Mouse (Mus musculus) stomach, embryonic 14.5 days (tissue): ENCODE data around the gene Bfar. TPM values are rescaled to one million over a fixed set of nuclear protein-coding genes. Genes with fewer than 3 reads are reported as not detected.
"Not testable (repeated sequence)": the region's sequence is repeated elsewhere in the genome, so short reads cannot be mapped to it uniquely, and the experiment has no call there.

ENCODE experiments used
- ATAC-seq: fragments of 200-750 bp; cut with Nextera tagmentation; 2 replicates; pipeline ENCODE4 v1.8.0; 2017; ENCODE audit warnings: low read depth, moderate TSS enrichment; ENCODE audit not compliant: insufficient number of reproducible peaks, insufficient read depth, low FRiP score
- H3K27ac ChIP-seq: fragments of 300-500 bp; sonication (generic); 2 replicates; pipeline ENCODE4 v1.5.1; 2014; ENCODE audit warnings: mild to moderate bottlenecking, low read length, moderate library complexity, mixed read lengths
- H3K27me3 ChIP-seq: fragments of 300-500 bp; sonication (generic); 2 replicates; pipeline ENCODE4 v1.6.1; 2014; ENCODE audit warnings: low read length, control low read depth, mixed read lengths; ENCODE audit not compliant: control insufficient read depth, insufficient read depth
- H3K36me3 ChIP-seq: fragments of 300-500 bp; sonication (generic); 2 replicates; pipeline ENCODE4 v1.6.1; 2014; ENCODE audit warnings: mild to moderate bottlenecking, control low read depth, low read length, moderate library complexity, mixed read lengths; ENCODE audit not compliant: control insufficient read depth, insufficient read depth
- H3K4me1 ChIP-seq: fragments of 300-500 bp; sonication (generic); 2 replicates; pipeline ENCODE4 v1.6.1; 2014; ENCODE audit warnings: low read length, control low read depth, mixed read lengths; ENCODE audit not compliant: control insufficient read depth, insufficient read depth
- H3K4me2 ChIP-seq: fragments of 300-500 bp; sonication (generic); replicated peaks from 2 replicates; pipeline ENCODE4 v1.6.1; 2014; ENCODE audit warnings: low read depth, low read length, control low read depth
- H3K4me3 ChIP-seq: fragments of 300-500 bp; sonication (generic); 2 replicates; pipeline ENCODE4 v1.5.1; 2014; ENCODE audit warnings: low read depth, low read length, control low read depth
- H3K9ac ChIP-seq: fragments of 300-500 bp; sonication (generic); replicated peaks from 2 replicates; pipeline ENCODE4 v1.6.1; 2014; ENCODE audit warnings: low read depth, mild to moderate bottlenecking, control low read depth, low read length, moderate library complexity, mixed read lengths
- H3K9me3 ChIP-seq: fragments of 300-500 bp; sonication (generic); 2 replicates; pipeline ENCODE4 v1.6.1; 2016; ENCODE audit warnings: low read depth, low read length, control low read depth; ENCODE audit not compliant: control insufficient read depth
- WGBS: fragments of 180-500 bp; shearing (Covaris S2); extraction: QIAGEN DNeasy Blood & Tissue Kit; methylation state at CpG from one replicate; pipeline ENCODE4 v1.1.7; 2014; 5-methylcytosine and 5-hydroxymethylcytosine counted together
- polyA plus RNA-seq: library from polyadenylated mRNA; unstranded; fragments of >200 nt; fragmentation: Nextera tagmentation; extraction: Ambion mirVana; gene quantifications from 2 replicates; pipeline ENCODE4 v1.2.1, GENCODE M21; 2014

Bfar gene
- polyA plus RNA-seq, 1 experiment from 2014 or later, result 54.9 TPM

- WGBS, result 64% methylated on average over 3 of the region's 3 CpGs
- H3K4me1 ChIP-seq, result no peaks in the 10 kb centered on the region
- no peaks in the 10 kb centered on the region for H3K27me3 ChIP-seq
- no peak overlapping the region for H3K27ac ChIP-seq
- no peak for ATAC-seq
- no peak overlapping the region for H3K9ac ChIP-seq
- no peak overlapping the region for H3K4me2 ChIP-seq
- H3K9me3 ChIP-seq, result no peaks in the 10 kb centered on the region
- no peaks in the 10 kb centered on the region for H3K36me3 ChIP-seq
- H3K4me3 ChIP-seq, result no peak overlapping the region
Measured at GRCm38 (mm10) chr16:13748124-13748523, 76.5 kb downstream of the Bfar start.

- H3K4me2 ChIP-seq, H3K27ac ChIP-seq, H3K36me3 ChIP-seq, H3K9ac ChIP-seq, H3K4me1 ChIP-seq, ATAC-seq, H3K4me3 ChIP-seq, H3K27me3 ChIP-seq, H3K9me3 ChIP-seq: not testable (repeated sequence)
- WGBS, result 27% methylated on average over 10 of the region's 10 CpGs
Measured at GRCm38 (mm10) chr16:13748813-13749212, 77.2 kb downstream of the Bfar start.

GRCm38 (mm10) chr16:13749306-13749705, 77.6 kb downstream of the Bfar start:
- WGBS, result 64% methylated on average over 5 of the region's 5 CpGs
- no peak overlapping the region for H3K4me2 ChIP-seq
- H3K9me3 ChIP-seq, result no peaks in the 10 kb centered on the region
- no peaks in the 10 kb centered on the region for H3K4me1 ChIP-seq
- no peak overlapping the region for H3K27ac ChIP-seq
- H3K27me3 ChIP-seq, result no peaks in the 10 kb centered on the region
- H3K9ac ChIP-seq, result no peak overlapping the region
- no peaks in the 10 kb centered on the region for H3K36me3 ChIP-seq
- ATAC-seq, result no peak
- no peak overlapping the region for H3K4me3 ChIP-seq

GRCm38 (mm10) chr16:13749981-13750380, 78.3 kb downstream of the Bfar start:
- Histone ChIP-seq H3K36me3 (no peaks in the 10 kb centered on the region), H3K4me3 (no peak overlapping the region), H3K4me2 (no peak overlapping the region), H3K4me1 (no peaks in the 10 kb centered on the region; the same call in 1 of the 2 replicates), H3K9me3 (no peaks in the 10 kb centered on the region), H3K27ac (no peak overlapping the region), H3K9ac (no peak overlapping the region), H3K27me3 (no peaks in the 10 kb centered on the region)
- no peak for ATAC-seq
- WGBS, result 63% methylated on average over 3 of the region's 3 CpGs

- H3K27me3 ChIP-seq, result no peaks in the 10 kb centered on the region
- no peaks in the 10 kb centered on the region for H3K36me3 ChIP-seq
- WGBS, result 90% methylated on average over 13 of the region's 13 CpGs
- H3K27ac ChIP-seq, result no peak overlapping the region
- H3K4me3 ChIP-seq, result no peak overlapping the region
- H3K4me2 ChIP-seq, result no peak overlapping the region
- ATAC-seq, result no peak
- H3K4me1 ChIP-seq, result no peaks in the 10 kb centered on the region; the same call in 1 of the 2 replicates
- H3K9ac ChIP-seq, result no peak overlapping the region
- H3K9me3 ChIP-seq, result no peaks in the 10 kb centered on the region
Measured at GRCm38 (mm10) chr16:13750626-13751025, 79.0 kb downstream of the Bfar start.

Other genes with a start within 250 kb of the Bfar start
- gene Parn, start 3.7 kb upstream of the Bfar start, polyA plus RNA-seq, result 36.8 and 41.7 TPM in 2 replicates
- gene 3110001I22Rik, start 71 bp downstream of the Bfar start, polyA plus RNA-seq, result 6.5 and 7.2 TPM in 2 replicates
- 20.7 and 27.3 TPM in 2 replicates for gene Pla2g10, start 59.1 kb downstream of the Bfar start, polyA plus RNA-seq
- 57.1 and 57.7 TPM in 2 replicates for gene Rrn3, start 108.8 kb downstream of the Bfar start, polyA plus RNA-seq
- 189 and 216 TPM in 2 replicates for gene Ntan1, start 147.0 kb downstream of the Bfar start, polyA plus RNA-seq
- gene Pdxdc1, start 231.3 kb downstream of the Bfar start, polyA plus RNA-seq, result 103 and 113 TPM in 2 replicates
- 6.9 and 9.7 TPM in 2 replicates for gene Mpv17l, start 231.3 kb downstream of the Bfar start, polyA plus RNA-seq